Mouse (Mus musculus): ENCODE data around the gene Macc1. TPM values are rescaled to one million over a fixed set of nuclear protein-coding genes. Genes with fewer than 3 reads are reported as not detected.
"Not testable (repeated sequence)": the region's sequence is repeated elsewhere in the genome, so short reads cannot be mapped to it uniquely, and the experiment has no call there.

Macc1 gene
- polyA plus RNA-seq (2012; ENCODE audit: insufficient read depth, insufficient read length, missing spikeins): not detected in 2 replicates

DNA sequence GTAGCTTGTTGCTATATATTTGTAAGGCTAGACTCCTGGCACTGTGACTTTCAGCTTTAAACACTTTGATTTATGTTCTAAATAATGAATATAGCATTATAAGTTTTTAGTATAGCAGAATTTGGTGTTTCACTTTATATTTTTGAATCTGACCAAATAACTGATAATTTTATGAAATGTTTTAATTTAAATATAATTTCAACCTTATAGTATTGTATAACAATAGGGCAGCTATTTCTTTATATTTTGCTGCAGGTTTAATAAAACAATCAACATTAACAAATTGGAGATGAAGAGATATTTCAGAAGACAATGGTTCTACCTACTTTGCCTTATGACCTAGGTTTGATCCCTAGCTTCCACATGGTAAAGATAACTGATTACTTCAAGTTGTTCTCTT is at the start of gene Macc1:
Macc1 (plus strand) TSS at position 301 of the 400 bp plus-strand sequence.
- no peak within 1 kb of the TSS for H3K27ac ChIP-seq (replicated peaks; ENCODE audit: low read depth, low read length)
- no peaks in the 10 kb centered on the region for H3K4me1 ChIP-seq (ENCODE audit: control insufficient read depth, insufficient read depth, insufficient read length, low read length)
- H3K4me3 ChIP-seq (ENCODE audit: insufficient read depth, low read depth, low read length): no peak within 1 kb of the TSS

DNA sequence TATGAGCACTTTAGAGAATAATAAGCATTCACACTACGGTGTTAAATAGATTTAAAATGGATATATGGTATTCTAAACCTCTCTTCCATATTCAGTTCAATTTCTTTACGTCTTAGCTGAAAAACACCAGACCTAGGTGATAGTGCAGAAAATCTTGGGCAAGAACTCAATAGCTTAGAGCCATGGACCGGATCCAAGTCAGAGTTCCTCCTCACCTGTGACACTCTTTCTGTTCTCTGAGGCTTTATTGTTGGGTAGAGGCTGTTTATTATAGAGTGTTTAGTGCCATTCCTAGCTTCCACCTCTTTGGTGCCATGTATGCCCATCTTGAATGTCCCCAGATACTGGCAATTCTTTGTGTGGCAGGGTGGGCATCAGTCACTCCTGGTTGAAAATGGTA is 49.6 kb upstream of the Macc1 start:
- Histone ChIP-seq H3K4me3 (ENCODE audit: insufficient read depth, low read depth, low read length) (no peak overlapping the region), H3K27ac (replicated peaks; ENCODE audit: low read depth, low read length) (no peak overlapping the region), H3K4me1 (ENCODE audit: control insufficient read depth, insufficient read depth, insufficient read length, low read length) (no peaks in the 10 kb centered on the region)

DNA sequence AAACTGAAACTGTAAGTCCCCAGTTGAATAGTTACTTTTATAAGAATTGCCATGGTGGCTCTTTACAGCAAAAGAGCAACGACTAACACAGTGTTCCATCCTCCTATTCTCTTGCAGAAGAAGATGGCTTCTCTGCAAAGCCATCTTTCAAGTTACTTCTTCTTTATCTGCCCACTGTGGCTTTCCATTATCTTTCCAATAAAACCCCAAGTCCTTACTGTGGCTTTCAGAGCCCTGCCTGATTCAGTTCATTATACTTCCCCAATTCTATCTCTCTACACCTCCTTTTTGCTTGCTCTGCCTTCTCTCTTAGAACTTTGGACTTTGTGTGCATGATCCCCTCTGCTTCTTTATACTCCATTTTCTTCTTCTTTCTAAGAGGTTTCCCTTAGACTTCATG is 45.3 kb upstream of the Macc1 start:
- no peak overlapping the region for H3K27ac ChIP-seq (replicated peaks; ENCODE audit: low read depth, low read length)
- H3K4me3 ChIP-seq (ENCODE audit: insufficient read depth, low read depth, low read length): no peak overlapping the region
- H3K4me1 ChIP-seq (ENCODE audit: control insufficient read depth, insufficient read depth, insufficient read length, low read length): no peaks in the 10 kb centered on the region

DNA sequence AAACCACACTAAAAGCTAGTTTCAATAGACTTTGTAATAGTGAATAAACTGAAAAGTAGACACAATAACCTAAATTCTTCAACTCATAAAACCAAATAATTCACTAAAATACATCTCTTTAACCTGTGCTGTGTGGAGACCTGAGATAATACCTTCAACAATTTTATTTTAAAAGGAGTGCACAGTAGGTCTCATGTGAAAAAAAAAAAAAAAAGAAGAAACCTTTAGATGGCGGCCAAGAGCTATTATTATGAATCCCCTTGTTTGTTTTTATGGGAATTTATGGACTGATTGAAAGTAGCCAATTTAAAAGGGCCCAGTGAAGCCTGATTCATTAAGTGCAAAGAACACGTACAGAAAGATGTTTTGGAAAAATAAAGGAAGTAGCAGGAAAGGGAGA is 44.0 kb upstream of the Macc1 start:
- Histone ChIP-seq H3K4me1 (ENCODE audit: control insufficient read depth, insufficient read depth, insufficient read length, low read length) (no peaks in the 10 kb centered on the region), H3K27ac (replicated peaks; ENCODE audit: low read depth, low read length) (no peak overlapping the region)

DNA sequence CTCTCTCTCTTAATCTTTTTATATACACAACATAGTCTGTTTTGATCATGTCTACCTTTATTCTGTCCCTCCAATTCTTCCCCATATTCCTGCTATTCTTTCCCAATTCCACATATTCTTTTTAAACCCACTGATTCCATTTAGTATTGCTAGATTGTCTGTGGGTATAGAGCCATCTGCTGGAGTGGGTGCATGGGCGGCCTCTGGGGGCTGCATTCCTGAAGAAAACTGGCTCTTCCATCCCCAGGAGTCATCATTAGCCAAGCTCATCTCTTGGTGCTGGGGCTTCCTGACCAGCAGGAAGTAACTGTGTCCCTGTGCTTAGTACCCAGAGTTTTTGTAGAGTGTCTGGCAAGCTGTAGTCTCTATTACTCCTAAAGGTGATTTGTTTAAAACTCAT is 42.1 kb upstream of the Macc1 start:
- no peak overlapping the region for H3K4me3 ChIP-seq (ENCODE audit: insufficient read depth, low read depth, low read length)
- H3K4me1 ChIP-seq (ENCODE audit: control insufficient read depth, insufficient read depth, insufficient read length, low read length): no peaks in the 10 kb centered on the region
- H3K27ac ChIP-seq (replicated peaks; ENCODE audit: low read depth, low read length): no peak overlapping the region

More for the DNA sequence above, 44.0 kb upstream of the Macc1 start:
- H3K4me3 ChIP-seq (ENCODE audit: insufficient read depth, low read depth, low read length): no peak overlapping the region

DNA sequence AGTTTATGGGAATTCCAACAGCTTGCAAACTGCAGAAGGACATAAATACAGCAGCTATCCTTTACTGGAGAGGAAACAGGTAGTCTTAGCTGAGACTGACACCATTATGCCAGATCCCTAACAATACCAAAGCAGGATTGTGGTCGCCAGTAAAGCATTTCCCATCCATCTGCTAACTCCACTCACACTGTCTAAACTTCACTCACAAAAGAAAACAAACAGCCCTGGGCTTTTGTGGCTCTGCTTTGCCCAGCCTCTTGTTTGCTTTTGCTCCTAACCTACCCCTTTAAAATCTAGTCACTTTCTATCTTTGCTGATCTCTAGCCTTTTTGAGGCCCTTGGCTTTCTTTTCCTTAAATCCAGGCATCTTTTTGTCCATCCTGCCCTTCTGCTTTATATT is 40.5 kb upstream of the Macc1 start:
- H3K27ac ChIP-seq (replicated peaks; ENCODE audit: low read depth, low read length): no peak overlapping the region
- no peak overlapping the region for H3K4me3 ChIP-seq (ENCODE audit: insufficient read depth, low read depth, low read length)
- H3K4me1 ChIP-seq (ENCODE audit: control insufficient read depth, insufficient read depth, insufficient read length, low read length): no peaks in the 10 kb centered on the region

DNA sequence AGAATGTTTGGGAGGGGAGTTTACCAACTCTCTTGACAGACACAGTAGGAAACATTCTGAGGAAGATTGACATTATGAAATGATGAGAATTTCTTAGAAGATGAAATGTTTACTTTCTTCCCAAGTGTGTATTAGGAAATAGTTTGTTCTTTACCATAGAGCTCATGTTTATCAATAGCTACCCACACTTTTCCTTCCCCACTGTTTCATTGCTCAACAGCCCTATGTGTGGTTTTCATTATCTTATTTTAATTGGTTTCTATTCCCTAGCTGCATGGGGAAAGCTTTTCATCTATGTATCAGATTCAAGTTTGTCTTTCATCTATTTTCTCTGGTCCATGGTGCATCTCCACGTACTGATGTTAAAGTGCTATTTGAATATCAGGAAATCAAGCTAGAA is 37.8 kb upstream of the Macc1 start:
- Histone ChIP-seq H3K4me1 (ENCODE audit: control insufficient read depth, insufficient read depth, insufficient read length, low read length) (no peaks in the 10 kb centered on the region), H3K27ac (replicated peaks; ENCODE audit: low read depth, low read length) (no peak overlapping the region), H3K4me3 (ENCODE audit: insufficient read depth, low read depth, low read length) (no peak overlapping the region)

DNA sequence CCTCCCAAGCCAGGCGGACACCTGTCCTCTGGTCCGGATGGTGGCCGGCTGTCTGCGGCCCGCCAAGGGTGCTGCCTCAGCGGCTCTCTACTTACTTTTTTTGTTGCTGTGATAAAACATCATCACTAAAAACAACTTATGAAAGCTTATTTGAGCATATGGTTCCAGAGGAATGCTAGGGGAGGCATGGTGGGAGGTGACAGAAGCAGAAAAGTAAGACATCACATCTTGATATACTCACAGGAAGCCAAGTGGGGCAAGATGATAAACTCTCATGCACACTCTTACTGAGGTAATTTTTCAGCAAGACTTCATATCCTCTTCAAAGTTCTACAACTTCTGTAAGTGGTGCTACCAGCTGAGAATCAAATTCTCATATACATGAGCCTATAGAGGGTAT is 22.5 kb upstream of the Macc1 start:
- Histone ChIP-seq H3K27ac (replicated peaks; ENCODE audit: low read depth, low read length) (no peak overlapping the region), H3K4me1 (ENCODE audit: control insufficient read depth, insufficient read depth, insufficient read length, low read length) (no peaks in the 10 kb centered on the region), H3K4me3 (ENCODE audit: insufficient read depth, low read depth, low read length) (no peak overlapping the region)

DNA sequence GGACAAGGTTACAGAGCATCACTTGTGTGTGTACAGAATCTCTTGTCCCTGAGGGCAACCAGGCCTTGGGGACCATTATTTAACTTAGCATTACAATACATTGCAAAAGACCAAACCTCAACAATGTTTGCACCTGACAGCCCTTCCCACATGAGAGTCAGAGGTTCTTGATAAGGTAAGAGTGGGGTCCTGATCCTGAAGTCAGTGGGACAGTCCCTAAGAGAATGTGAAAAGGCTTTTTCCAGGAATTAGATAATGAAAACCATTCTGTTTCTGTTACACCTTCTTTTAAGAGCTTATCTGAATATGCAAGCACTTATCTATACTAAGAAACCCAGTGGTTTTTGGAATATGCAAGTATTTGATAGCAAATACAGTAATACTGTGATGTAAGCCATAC is 10.5 kb upstream of the Macc1 start:
- Histone ChIP-seq H3K4me1 (ENCODE audit: control insufficient read depth, insufficient read depth, insufficient read length, low read length) (no peaks in the 10 kb centered on the region), H3K27ac (replicated peaks; ENCODE audit: low read depth, low read length) (no peak overlapping the region), H3K4me3 (ENCODE audit: insufficient read depth, low read depth, low read length) (no peak overlapping the region)

DNA sequence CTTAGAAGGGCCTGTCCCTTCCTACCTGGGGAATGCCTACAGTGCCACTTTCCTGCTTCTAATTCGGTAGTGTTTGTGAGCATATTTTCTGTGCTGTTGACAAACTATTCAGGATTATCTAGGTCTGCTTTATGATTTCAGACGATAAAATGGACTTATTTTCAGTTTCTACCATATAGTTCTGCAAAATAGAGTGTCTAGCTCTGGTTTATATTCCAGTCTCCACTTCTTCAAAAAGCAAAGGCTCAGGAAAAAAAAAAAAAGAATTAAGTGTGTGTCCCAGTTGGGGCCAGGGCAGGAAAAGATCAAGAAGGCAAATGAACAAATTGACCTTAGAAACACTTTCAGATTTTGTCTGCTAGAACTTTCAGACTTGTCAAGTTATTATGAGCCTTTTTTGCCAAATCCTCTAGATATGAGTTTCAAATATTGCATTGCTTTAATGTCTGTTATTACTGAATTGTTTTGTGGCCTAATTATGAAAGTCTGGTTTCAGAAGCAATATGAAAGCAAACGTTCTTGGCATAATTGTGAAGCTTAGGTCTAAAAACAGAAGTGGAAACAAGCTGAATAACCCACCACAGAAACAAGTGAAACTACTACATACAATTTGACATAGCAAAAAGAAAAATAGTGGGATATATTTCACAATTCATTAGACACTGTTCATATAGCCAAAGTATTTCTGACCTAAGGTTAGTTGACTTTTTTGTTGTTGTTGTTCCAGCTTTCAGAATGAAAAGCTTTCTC is 881 bp upstream of the Macc1 start:
- Histone ChIP-seq H3K4me3 (ENCODE audit: insufficient read depth, low read depth, low read length) (no peak overlapping the region), H3K4me1 (ENCODE audit: control insufficient read depth, insufficient read depth, insufficient read length, low read length) (no peaks in the 10 kb centered on the region), H3K27ac (replicated peaks; ENCODE audit: low read depth, low read length) (no peak overlapping the region)

DNA sequence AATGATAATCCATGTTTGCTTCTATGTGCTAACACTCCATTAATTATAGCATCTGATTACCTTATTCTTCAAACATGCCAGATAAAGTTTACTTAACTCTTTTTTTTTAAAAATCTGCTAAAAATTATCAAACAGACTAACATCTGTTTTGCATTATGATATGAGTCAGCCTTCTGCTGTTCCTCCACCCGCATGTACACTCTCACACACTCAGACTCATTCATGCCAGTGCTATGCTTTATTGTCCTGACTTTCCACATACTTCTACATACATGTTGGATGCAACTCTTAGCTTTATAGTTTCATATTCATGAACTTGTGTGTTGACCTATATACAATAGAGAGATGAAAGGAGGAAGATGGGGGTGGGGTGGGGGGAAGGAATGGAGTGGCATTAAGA is 4.7 kb downstream of the Macc1 start:
- Histone ChIP-seq H3K4me3 (ENCODE audit: insufficient read depth, low read depth, low read length) (no peak overlapping the region), H3K27ac (replicated peaks; ENCODE audit: low read depth, low read length) (no peak overlapping the region), H3K4me1 (ENCODE audit: control insufficient read depth, insufficient read depth, insufficient read length, low read length) (no peaks in the 10 kb centered on the region)

DNA sequence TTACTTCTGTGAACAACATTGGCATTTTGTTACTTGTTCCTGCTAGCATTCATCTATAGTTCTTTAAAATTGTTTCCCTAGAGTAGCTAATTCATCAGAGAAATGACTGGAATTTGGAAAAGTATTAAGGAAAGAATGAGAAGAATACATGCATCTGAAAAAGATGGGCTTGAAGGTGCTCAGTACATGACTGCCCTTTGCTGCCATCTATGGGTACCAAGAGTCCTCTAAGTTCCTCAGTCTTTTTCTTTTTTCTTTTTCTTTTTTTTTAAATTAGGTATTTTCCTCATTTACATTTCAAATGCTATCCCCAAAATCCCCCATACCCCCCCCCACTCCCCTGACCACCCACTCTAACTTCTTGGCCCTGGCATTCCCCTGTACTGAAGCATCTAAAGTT is 11.3 kb downstream of the Macc1 start:
- H3K4me3 ChIP-seq (ENCODE audit: insufficient read depth, low read depth, low read length): no peak overlapping the region
- no peaks in the 10 kb centered on the region for H3K4me1 ChIP-seq (ENCODE audit: control insufficient read depth, insufficient read depth, insufficient read length, low read length)
- H3K27ac ChIP-seq (replicated peaks; ENCODE audit: low read depth, low read length): no peak overlapping the region

DNA sequence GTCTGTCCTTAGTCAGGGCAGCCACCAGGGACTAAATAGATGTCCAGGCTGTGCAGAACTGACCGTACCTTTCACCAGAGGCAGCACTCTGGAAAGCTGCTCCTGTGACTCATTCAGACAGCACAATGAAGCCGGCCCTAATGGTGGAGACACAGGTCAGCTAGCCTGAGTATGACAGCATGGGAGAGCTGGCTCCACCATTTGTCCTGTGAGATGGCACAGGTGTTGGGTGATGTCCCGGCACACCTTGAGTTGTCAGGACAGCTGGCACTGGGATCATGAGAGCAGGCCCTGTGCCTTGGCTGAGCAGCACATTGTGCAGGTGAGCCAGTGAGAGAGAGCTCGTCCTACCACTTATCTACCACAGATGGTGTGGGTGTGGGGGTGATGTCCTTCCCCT is 16.6 kb downstream of the Macc1 start:
- no peak overlapping the region for H3K4me3 ChIP-seq (ENCODE audit: insufficient read depth, low read depth, low read length)
- no peaks in the 10 kb centered on the region for H3K4me1 ChIP-seq (ENCODE audit: control insufficient read depth, insufficient read depth, insufficient read length, low read length)

DNA sequence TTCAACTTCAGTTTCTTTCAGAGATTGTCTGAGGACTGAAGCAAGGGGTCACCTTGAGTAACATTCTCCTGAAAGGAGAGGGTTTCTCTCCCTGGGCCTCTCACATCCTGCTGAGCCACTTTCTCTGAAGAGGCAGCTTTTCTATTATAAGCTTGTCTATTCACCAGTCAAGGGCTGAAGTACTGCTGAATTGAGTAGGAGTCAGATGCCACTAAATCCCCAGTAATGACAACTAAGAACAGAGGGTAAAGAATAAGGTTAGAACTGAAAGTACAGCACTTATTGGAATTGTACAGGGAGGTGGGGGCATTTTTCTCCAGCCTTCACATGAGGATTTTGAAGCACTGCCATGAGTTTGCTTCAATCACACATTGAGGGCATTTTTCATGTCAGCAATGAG is 19.3 kb downstream of the Macc1 start:
- H3K4me3 ChIP-seq (ENCODE audit: insufficient read depth, low read depth, low read length): no peak overlapping the region
- H3K4me1 ChIP-seq (ENCODE audit: control insufficient read depth, insufficient read depth, insufficient read length, low read length): no peaks in the 10 kb centered on the region
- H3K27ac ChIP-seq (replicated peaks; ENCODE audit: low read depth, low read length): no peak overlapping the region

More for the DNA sequence above, 16.6 kb downstream of the Macc1 start:
- H3K27ac ChIP-seq (replicated peaks; ENCODE audit: low read depth, low read length): no peak overlapping the region

DNA sequence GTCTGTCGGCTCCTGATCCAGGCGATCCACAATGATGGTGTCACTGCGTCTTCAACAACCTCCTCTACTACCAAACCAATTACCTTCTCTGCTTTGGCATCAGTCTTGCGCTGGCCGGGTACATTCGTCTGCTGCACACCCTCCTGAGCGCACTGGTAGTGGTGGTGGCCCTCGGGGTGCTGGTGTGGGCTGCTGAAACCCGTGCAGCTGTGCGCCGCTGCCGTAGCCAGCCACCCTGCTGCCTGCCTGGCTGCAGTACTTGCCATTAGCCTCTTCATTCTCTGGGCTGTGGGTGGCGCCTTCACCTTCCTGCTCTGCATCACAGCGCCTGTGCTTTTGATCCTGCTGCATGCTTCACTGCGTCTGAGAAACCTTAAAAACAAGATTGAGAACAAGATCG is 38.5 kb downstream of the Macc1 start:
- not testable (repeated sequence) for H3K4me1 ChIP-seq (ENCODE audit: control insufficient read depth, insufficient read depth, insufficient read length, low read length)

DNA sequence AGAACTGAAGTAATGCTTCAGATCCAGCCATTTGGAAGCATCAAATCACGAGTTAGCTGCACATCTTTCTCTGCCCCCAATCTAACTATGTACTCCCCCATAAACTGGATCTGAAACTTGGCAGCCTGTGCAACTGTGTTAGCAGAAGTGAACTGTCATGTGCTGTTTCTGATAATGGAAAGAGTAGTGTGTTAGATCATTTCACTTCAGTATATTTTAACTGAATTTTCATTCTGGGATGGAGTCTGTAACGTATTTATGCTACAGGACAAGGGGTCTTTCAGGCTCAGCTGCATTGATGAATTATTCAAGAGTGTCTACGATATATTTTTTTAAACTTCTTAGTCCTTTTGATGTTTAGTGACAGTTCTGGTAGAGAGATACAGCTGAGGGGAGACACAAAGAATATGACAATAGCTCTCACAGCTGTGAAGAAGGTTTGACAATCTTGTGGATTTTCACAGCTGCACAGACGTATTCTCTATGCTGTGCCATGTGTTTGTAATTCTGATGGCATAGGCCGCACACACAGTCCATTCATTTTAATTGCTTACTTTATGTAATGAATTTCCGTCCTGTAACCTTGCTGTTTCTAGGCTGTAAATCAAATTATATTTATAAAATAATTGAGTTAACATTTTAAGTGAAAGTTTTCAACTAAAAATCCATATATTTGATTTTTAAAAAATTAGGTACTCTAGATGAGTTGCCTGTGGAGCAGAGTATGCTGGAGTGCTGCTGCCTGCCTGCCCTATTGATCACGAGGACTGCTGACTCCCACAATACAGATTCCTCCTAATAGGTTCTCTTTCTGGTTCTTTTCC is 43.6 kb downstream of the Macc1 start:
- H3K27ac ChIP-seq (replicated peaks; ENCODE audit: low read depth, low read length): no peak overlapping the region
- no peak overlapping the region for H3K4me3 ChIP-seq (ENCODE audit: insufficient read depth, low read depth, low read length)
- no peaks in the 10 kb centered on the region for H3K4me1 ChIP-seq (ENCODE audit: control insufficient read depth, insufficient read depth, insufficient read length, low read length)

More for the DNA sequence above, 38.5 kb downstream of the Macc1 start:
- H3K27ac ChIP-seq (replicated peaks; ENCODE audit: low read depth, low read length); H3K4me3 ChIP-seq (ENCODE audit: insufficient read depth, low read depth, low read length): not testable (repeated sequence)

All from brown adipose tissue, adult 24 weeks (tissue).